Mouse (Mus musculus): ENCODE measurements around the gene Prdm4.

GRCm38 (mm10) chr10:85948483-85949196, 31.7 kb upstream of the Prdm4 start:
- TF ChIP-seq POLR2A (IDR thresholded peaks at IDR 0.05; ENCODE audit: low read depth, low read length) (no peak), CTCF (IDR thresholded peaks at IDR 0.05; ENCODE audit: borderline replicate concordance, insufficient read depth, low read length) (no peak)

All from embryonic fibroblast, embryonic 13.5 days (primary cell).